Mouse (Mus musculus): ENCODE measurements around the gene Kiss1.

GRCm38 (mm10) chr1:133355912-133356311 lies 34.2 kb downstream of the Kiss1 start:
- TF ChIP-seq CTCF (IDR thresholded peaks at IDR 0.05; ENCODE audit: low read depth) (no peak), EP300 (optimal IDR thresholded peaks at IDR 0.05) (no peak)

Data from stomach, postnatal 0 days (tissue).